Mouse (Mus musculus): ENCODE measurements around the gene Rgs7. TPM values are rescaled to one million over a fixed set of nuclear protein-coding genes. Genes with fewer than 3 reads are reported as not detected.

The Rgs7 gene
- polyA plus RNA-seq, 1 experiment from 2014 or later: 7.3 TPM

- no peak overlapping the region for H3K27ac ChIP-seq (replicated peaks)
- no peak overlapping the region for H3K4me2 ChIP-seq (replicated peaks)
- no peak overlapping the region for H3K4me3 ChIP-seq
- no peaks in the 10 kb centered on the region for H3K27me3 ChIP-seq
- H3K9me3 ChIP-seq: no peaks in the 10 kb centered on the region
- ATAC-seq (ENCODE audit: low FRiP score, low read depth): no peak
- no peak overlapping the region for H3K9ac ChIP-seq (replicated peaks)
- H3K4me1 ChIP-seq: no peaks in the 10 kb centered on the region
- WGBS: 84% methylated on average over 1 of the region's 1 CpGs
- H3K36me3 ChIP-seq: no peaks in the 10 kb centered on the region
Observed at GRCm38 (mm10) chr1:175346162-175346561, 146.1 kb downstream of the Rgs7 start.

- whole genome bisulfite sequencing: 72% methylated on average over 4 of the region's 4 CpGs
- ATAC-seq (ENCODE audit: low FRiP score, low read depth): no peak
- H3K27ac ChIP-seq (replicated peaks): no peak overlapping the region
- H3K36me3 ChIP-seq: no peaks in the 10 kb centered on the region
- no peaks in the 10 kb centered on the region for H3K4me1 ChIP-seq
- H3K9ac ChIP-seq (replicated peaks): no peak overlapping the region
- H3K4me3 ChIP-seq: no peak overlapping the region
- no peaks in the 10 kb centered on the region for H3K9me3 ChIP-seq
- H3K27me3 ChIP-seq: no peaks in the 10 kb centered on the region
- H3K4me2 ChIP-seq (replicated peaks): no peak overlapping the region
Observed at GRCm38 (mm10) chr1:175336191-175336590, 156.1 kb downstream of the Rgs7 start.

- WGBS: 93% methylated on average over 9 of the region's 9 CpGs
- Histone ChIP-seq H3K4me3 (no peak overlapping the region), H3K27ac (replicated peaks) (no peak overlapping the region), H3K4me1 (no peaks in the 10 kb centered on the region), H3K4me2 (replicated peaks) (no peak overlapping the region), H3K9me3 (no peaks in the 10 kb centered on the region), H3K9ac (replicated peaks) (no peak overlapping the region), H3K36me3 (no peaks in the 10 kb centered on the region), H3K27me3 (no peaks in the 10 kb centered on the region)
- ATAC-seq (ENCODE audit: low FRiP score, low read depth): no peak
Observed at GRCm38 (mm10) chr1:175333041-175333854, 159.1 kb downstream of the Rgs7 start.

- no peak overlapping the region for H3K27ac ChIP-seq (replicated peaks)
- WGBS: 81% methylated on average over 3 of the region's 3 CpGs
- H3K4me1 ChIP-seq: no peaks in the 10 kb centered on the region
- H3K27me3 ChIP-seq: no peaks in the 10 kb centered on the region
- H3K4me2 ChIP-seq (replicated peaks): no peak overlapping the region
- H3K9me3 ChIP-seq: no peaks in the 10 kb centered on the region
- H3K4me3 ChIP-seq: no peak overlapping the region
- no peaks in the 10 kb centered on the region for H3K36me3 ChIP-seq
- H3K9ac ChIP-seq (replicated peaks): no peak overlapping the region
- ATAC-seq (ENCODE audit: low FRiP score, low read depth): peak; percentile 60
Observed at GRCm38 (mm10) chr1:175329934-175330471, 162.3 kb downstream of the Rgs7 start.

- no peaks in the 10 kb centered on the region for H3K9me3 ChIP-seq
- H3K9ac ChIP-seq (replicated peaks): no peak overlapping the region
- no peak for ATAC-seq (ENCODE audit: low FRiP score, low read depth)
- no peak overlapping the region for H3K27ac ChIP-seq (replicated peaks)
- no peaks in the 10 kb centered on the region for H3K36me3 ChIP-seq
- no peak overlapping the region for H3K4me2 ChIP-seq (replicated peaks)
- H3K4me3 ChIP-seq: no peak overlapping the region
- H3K27me3 ChIP-seq: no peaks in the 10 kb centered on the region
- H3K4me1 ChIP-seq: no peaks in the 10 kb centered on the region
Observed at GRCm38 (mm10) chr1:175322781-175323180, 169.5 kb downstream of the Rgs7 start.

- H3K27me3 ChIP-seq: no peaks in the 10 kb centered on the region
- H3K4me2 ChIP-seq (replicated peaks): no peak overlapping the region
- no peaks in the 10 kb centered on the region for H3K9me3 ChIP-seq
- no peaks in the 10 kb centered on the region for H3K36me3 ChIP-seq
- no peak for ATAC-seq (ENCODE audit: low FRiP score, low read depth)
- H3K4me3 ChIP-seq: no peak overlapping the region
- no peaks in the 10 kb centered on the region for H3K4me1 ChIP-seq
- H3K27ac ChIP-seq (replicated peaks): no peak overlapping the region
- 70% methylated on average over 9 of the region's 9 CpGs for WGBS
- H3K9ac ChIP-seq (replicated peaks): no peak overlapping the region
Observed at GRCm38 (mm10) chr1:175319205-175319604, 173.1 kb downstream of the Rgs7 start.

GRCm38 (mm10) chr1:175317264-175317663 is 175.0 kb downstream of the Rgs7 start:
- Histone ChIP-seq H3K9me3 (no peaks in the 10 kb centered on the region), H3K4me1 (no peaks in the 10 kb centered on the region), H3K27me3 (no peaks in the 10 kb centered on the region), H3K36me3 (no peaks in the 10 kb centered on the region), H3K27ac (replicated peaks) (no peak overlapping the region), H3K4me3 (no peak overlapping the region), H3K4me2 (replicated peaks) (no peak overlapping the region), H3K9ac (replicated peaks) (no peak overlapping the region)
- ATAC-seq (ENCODE audit: low FRiP score, low read depth): no peak
- WGBS: 45% methylated on average over 1 of the region's 1 CpGs

- Histone ChIP-seq H3K27ac (replicated peaks) (no peak overlapping the region), H3K4me1 (no peaks in the 10 kb centered on the region), H3K36me3 (no peaks in the 10 kb centered on the region), H3K4me3 (no peak overlapping the region), H3K9me3 (no peaks in the 10 kb centered on the region), H3K9ac (replicated peaks) (no peak overlapping the region), H3K4me2 (replicated peaks) (no peak overlapping the region), H3K27me3 (no peaks in the 10 kb centered on the region)
- WGBS: 70% methylated on average over 3 of the region's 3 CpGs
- ATAC-seq (ENCODE audit: low FRiP score, low read depth): no peak
Observed at GRCm38 (mm10) chr1:175307604-175308003, 184.7 kb downstream of the Rgs7 start.

GRCm38 (mm10) chr1:175300895-175301294 is 191.4 kb downstream of the Rgs7 start:
- Histone ChIP-seq H3K4me3 (no peak overlapping the region), H3K4me1 (no peaks in the 10 kb centered on the region), H3K27ac (replicated peaks) (no peak overlapping the region), H3K4me2 (replicated peaks) (no peak overlapping the region), H3K27me3 (no peaks in the 10 kb centered on the region), H3K9me3 (no peaks in the 10 kb centered on the region), H3K9ac (replicated peaks) (no peak overlapping the region), H3K36me3 (no peaks in the 10 kb centered on the region)
- 73% methylated on average over 1 of the region's 1 CpGs for WGBS
- no peak for ATAC-seq (ENCODE audit: low FRiP score, low read depth)

GRCm38 (mm10) chr1:175300404-175300803 is 191.9 kb downstream of the Rgs7 start:
- no peak for ATAC-seq (ENCODE audit: low FRiP score, low read depth)
- Histone ChIP-seq H3K4me2 (replicated peaks) (no peak overlapping the region), H3K27ac (replicated peaks) (no peak overlapping the region), H3K4me3 (no peak overlapping the region), H3K27me3 (no peaks in the 10 kb centered on the region), H3K4me1 (no peaks in the 10 kb centered on the region), H3K36me3 (no peaks in the 10 kb centered on the region), H3K9ac (replicated peaks) (no peak overlapping the region), H3K9me3 (no peaks in the 10 kb centered on the region)
- 62% methylated on average over 3 of the region's 3 CpGs for WGBS

- H3K4me1 ChIP-seq: no peaks in the 10 kb centered on the region
- no peak overlapping the region for H3K4me2 ChIP-seq (replicated peaks)
- H3K9me3 ChIP-seq: no peaks in the 10 kb centered on the region
- no peak overlapping the region for H3K4me3 ChIP-seq
- no peaks in the 10 kb centered on the region for H3K36me3 ChIP-seq
- H3K9ac ChIP-seq (replicated peaks): no peak overlapping the region
- H3K27ac ChIP-seq (replicated peaks): no peak overlapping the region
- no peaks in the 10 kb centered on the region for H3K27me3 ChIP-seq
- 87% methylated on average over 2 of the region's 2 CpGs for WGBS
- ATAC-seq (ENCODE audit: low FRiP score, low read depth): no peak
Observed at GRCm38 (mm10) chr1:175299603-175300397, 192.5 kb downstream of the Rgs7 start.

GRCm38 (mm10) chr1:175296906-175297305 is 195.4 kb downstream of the Rgs7 start:
- H3K27ac ChIP-seq (replicated peaks): no peak overlapping the region
- H3K36me3 ChIP-seq: no peaks in the 10 kb centered on the region
- no peak for ATAC-seq (ENCODE audit: low FRiP score, low read depth)
- H3K9me3 ChIP-seq: no peaks in the 10 kb centered on the region
- no peaks in the 10 kb centered on the region for H3K27me3 ChIP-seq
- no peak overlapping the region for H3K4me3 ChIP-seq
- H3K9ac ChIP-seq (replicated peaks): no peak overlapping the region
- no peak overlapping the region for H3K4me2 ChIP-seq (replicated peaks)
- H3K4me1 ChIP-seq: no peaks in the 10 kb centered on the region
- WGBS: 94% methylated on average over 1 of the region's 1 CpGs
